Mouse (Mus musculus): ENCODE measurements around the gene Rbfox1. TPM values are rescaled to one million over a fixed set of nuclear protein-coding genes. Genes with fewer than 3 reads are reported as not detected.

The Rbfox1 gene
- polyA plus RNA-seq, 1 experiment from 2014 or later: 1.6 TPM

DNA sequence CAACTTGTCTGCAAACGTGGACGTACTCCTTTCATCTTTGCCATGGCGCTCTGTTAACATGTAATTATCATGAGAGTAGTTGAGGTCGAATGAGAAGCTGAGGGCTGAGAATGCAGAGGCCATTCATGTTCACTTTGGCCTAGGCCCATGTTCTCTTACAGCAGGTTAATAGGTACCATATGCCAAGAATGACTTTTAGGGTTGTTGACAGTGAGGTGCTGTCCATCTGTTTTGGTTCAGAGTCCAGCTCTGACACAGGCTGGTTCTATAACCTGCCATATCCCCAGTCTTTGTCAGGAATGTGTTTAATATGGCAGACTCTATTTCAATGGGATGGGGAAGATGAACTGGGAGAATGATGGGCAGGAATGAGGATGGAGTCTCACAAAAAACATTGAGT, 1174.4 kb downstream of the Rbfox1 start:
- Histone ChIP-seq H3K9ac (ENCODE audit: low read length) (no peak overlapping the region), H3K36me3 (ENCODE audit: control insufficient read depth, insufficient read depth, low read length) (no peaks in the 10 kb centered on the region), H3K4me1 (replicated peaks; ENCODE audit: control insufficient read depth, insufficient read depth, low read length) (no peaks in the 10 kb centered on the region), H3K27me3 (ENCODE audit: control insufficient read depth, insufficient read depth, low read depth, low read length) (no peaks in the 10 kb centered on the region), H3K27ac (ENCODE audit: low read length) (no peak overlapping the region), H3K4me3 (ENCODE audit: low read length) (no peak overlapping the region), H3K9me3 (ENCODE audit: control insufficient read depth, low read length) (no peaks in the 10 kb centered on the region), H3K4me2 (ENCODE audit: low read depth, low read length) (no peak overlapping the region)
- WGBS: 75% methylated on average over 4 of the region's 4 CpGs
- ATAC-seq (ENCODE audit: low read depth): no peak

DNA sequence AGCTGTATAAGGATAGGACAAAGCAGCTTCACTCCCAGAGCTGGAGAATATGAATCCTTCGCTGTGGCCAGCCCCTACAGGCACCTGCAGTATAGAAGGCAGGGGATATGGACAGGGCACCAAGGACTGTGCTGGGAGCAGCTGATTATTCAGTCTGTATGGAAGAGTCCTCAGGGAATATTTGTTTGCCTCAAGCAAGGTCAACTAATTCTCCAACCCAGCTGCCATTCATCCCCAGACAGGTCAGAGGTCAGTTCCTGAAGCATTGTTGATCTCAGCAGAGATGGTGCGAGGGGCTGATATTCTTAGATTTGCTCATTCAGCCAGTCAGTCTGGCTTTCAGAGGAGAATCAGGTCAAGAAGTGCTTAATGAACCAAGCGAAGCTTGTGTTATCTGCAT, 1175.7 kb downstream of the Rbfox1 start:
- H3K27ac ChIP-seq (ENCODE audit: low read length): no peak overlapping the region
- H3K36me3 ChIP-seq (ENCODE audit: control insufficient read depth, insufficient read depth, low read length): no peaks in the 10 kb centered on the region
- H3K4me1 ChIP-seq (replicated peaks; ENCODE audit: control insufficient read depth, insufficient read depth, low read length): no peaks in the 10 kb centered on the region
- H3K27me3 ChIP-seq (ENCODE audit: control insufficient read depth, insufficient read depth, low read depth, low read length): no peaks in the 10 kb centered on the region
- 66% methylated on average over 3 of the region's 3 CpGs for WGBS
- no peak for ATAC-seq (ENCODE audit: low read depth)
- no peaks in the 10 kb centered on the region for H3K9me3 ChIP-seq (ENCODE audit: control insufficient read depth, low read length)
- no peak overlapping the region for H3K9ac ChIP-seq (ENCODE audit: low read length)
- H3K4me2 ChIP-seq (ENCODE audit: low read depth, low read length): no peak overlapping the region
- no peak overlapping the region for H3K4me3 ChIP-seq (ENCODE audit: low read length)

DNA sequence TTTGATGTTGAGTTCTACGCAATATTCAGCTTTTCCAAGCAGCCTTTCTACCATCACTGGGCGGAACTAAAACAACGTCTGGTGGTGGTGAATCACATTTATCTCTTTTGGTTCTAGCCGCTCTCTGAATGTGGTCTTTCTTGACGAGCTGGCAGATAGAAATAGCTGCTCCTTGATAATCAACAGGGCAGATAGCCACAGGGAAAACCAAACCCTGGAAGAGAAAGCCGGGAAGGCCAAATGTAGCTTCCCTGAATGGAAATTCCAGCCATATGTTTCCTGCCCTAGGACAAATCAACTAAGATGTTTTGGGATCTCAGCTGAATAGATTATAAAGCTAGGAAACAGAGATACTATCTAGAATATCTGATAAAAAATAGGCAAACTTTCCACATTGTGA, 1177.4 kb downstream of the Rbfox1 start:
- no peaks in the 10 kb centered on the region for H3K27me3 ChIP-seq (ENCODE audit: control insufficient read depth, insufficient read depth, low read depth, low read length)
- H3K4me2 ChIP-seq (ENCODE audit: low read depth, low read length): no peak overlapping the region
- no peak overlapping the region for H3K4me3 ChIP-seq (ENCODE audit: low read length)
- H3K27ac ChIP-seq (ENCODE audit: low read length): no peak overlapping the region
- no peak for ATAC-seq (ENCODE audit: low read depth)
- H3K9me3 ChIP-seq (ENCODE audit: control insufficient read depth, low read length): no peaks in the 10 kb centered on the region
- no peaks in the 10 kb centered on the region for H3K36me3 ChIP-seq (ENCODE audit: control insufficient read depth, insufficient read depth, low read length)
- WGBS: 78% methylated on average over 6 of the region's 6 CpGs
- no peaks in the 10 kb centered on the region for H3K4me1 ChIP-seq (replicated peaks; ENCODE audit: control insufficient read depth, insufficient read depth, low read length)
- no peak overlapping the region for H3K9ac ChIP-seq (ENCODE audit: low read length)

DNA sequence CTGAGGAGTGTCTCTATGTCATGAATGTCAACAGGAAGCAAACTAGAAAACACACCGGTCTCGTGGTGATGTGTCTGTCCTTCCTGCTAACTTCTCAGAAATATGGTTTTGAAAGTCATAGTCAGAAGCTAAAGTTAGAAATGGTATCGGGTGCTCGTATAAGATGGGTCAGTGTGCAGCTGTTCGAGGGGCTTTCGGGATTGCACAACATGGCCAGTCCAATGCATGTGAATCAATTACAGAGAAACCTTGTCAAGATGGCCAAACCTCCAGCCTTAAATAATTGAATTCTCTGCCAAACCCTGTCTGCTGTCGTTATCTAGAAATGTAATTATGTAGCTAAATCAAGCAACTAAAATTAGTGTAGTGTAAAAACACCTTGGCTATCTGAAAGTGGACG, 1182.0 kb downstream of the Rbfox1 start:
- no peak overlapping the region for H3K4me2 ChIP-seq (ENCODE audit: low read depth, low read length)
- no peaks in the 10 kb centered on the region for H3K36me3 ChIP-seq (ENCODE audit: control insufficient read depth, insufficient read depth, low read length)
- WGBS: 76% methylated on average over 8 of the region's 8 CpGs
- H3K27ac ChIP-seq (ENCODE audit: low read length): no peak overlapping the region
- H3K27me3 ChIP-seq (ENCODE audit: control insufficient read depth, insufficient read depth, low read depth, low read length): no peaks in the 10 kb centered on the region
- H3K9ac ChIP-seq (ENCODE audit: low read length): no peak overlapping the region
- no peak for ATAC-seq (ENCODE audit: low read depth)
- no peaks in the 10 kb centered on the region for H3K4me1 ChIP-seq (replicated peaks; ENCODE audit: control insufficient read depth, insufficient read depth, low read length)
- H3K9me3 ChIP-seq (ENCODE audit: control insufficient read depth, low read length): no peaks in the 10 kb centered on the region
- H3K4me3 ChIP-seq (ENCODE audit: low read length): no peak overlapping the region

DNA sequence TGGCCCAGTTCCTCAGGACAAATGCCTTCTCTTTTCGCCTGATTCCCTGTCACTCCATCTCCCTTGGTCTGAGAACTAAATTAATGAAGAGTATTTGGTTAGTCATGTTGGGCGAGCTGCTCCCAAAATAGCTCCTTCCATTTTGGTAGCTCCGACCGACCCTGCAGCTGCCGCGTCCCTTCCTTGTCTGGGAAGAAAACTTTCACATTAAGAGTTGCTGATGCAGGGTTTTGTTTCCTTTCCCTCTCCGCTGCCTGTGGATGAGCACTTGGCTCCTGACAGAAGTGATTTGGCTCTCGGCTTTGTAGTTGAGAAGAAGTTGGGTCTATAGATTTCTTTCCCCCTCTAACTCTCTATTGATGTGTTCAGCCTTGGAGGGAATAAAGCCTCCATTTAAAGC, 1184.4 kb downstream of the Rbfox1 start:
- Histone ChIP-seq H3K4me1 (replicated peaks; ENCODE audit: control insufficient read depth, insufficient read depth, low read length) (no peaks in the 10 kb centered on the region), H3K4me3 (ENCODE audit: low read length) (no peak overlapping the region), H3K36me3 (ENCODE audit: control insufficient read depth, insufficient read depth, low read length) (no peaks in the 10 kb centered on the region), H3K4me2 (ENCODE audit: low read depth, low read length) (no peak overlapping the region), H3K27me3 (ENCODE audit: control insufficient read depth, insufficient read depth, low read depth, low read length) (no peaks in the 10 kb centered on the region), H3K27ac (ENCODE audit: low read length) (no peak overlapping the region), H3K9ac (ENCODE audit: low read length) (no peak overlapping the region), H3K9me3 (ENCODE audit: control insufficient read depth, low read length) (no peaks in the 10 kb centered on the region)
- 45% methylated on average over 8 of the region's 8 CpGs for WGBS
- peak; percentile 45; the same call in 1 of the 2 replicates for ATAC-seq (ENCODE audit: low read depth)

DNA sequence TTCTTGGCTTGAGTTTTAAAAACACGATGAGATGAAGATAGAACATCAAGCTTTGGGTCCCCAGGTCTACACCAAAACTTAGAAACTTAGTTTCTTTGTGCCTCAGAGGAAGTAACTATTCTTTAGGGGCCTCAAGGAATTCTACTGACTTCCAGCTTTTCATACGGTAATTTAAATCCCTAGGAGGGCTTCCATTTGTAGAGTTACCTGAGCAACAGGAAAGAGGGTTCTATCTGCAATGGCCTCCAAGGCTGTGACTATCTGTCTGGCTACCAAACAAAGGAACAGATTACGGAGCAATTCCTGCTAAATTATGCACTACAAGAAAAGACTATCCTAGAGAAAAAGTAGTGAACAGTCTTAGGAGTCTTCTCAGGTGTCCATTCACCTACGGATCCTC, 1189.6 kb downstream of the Rbfox1 start:
- Histone ChIP-seq H3K4me2 (ENCODE audit: low read depth, low read length) (no peak overlapping the region), H3K27me3 (ENCODE audit: control insufficient read depth, insufficient read depth, low read depth, low read length) (no peaks in the 10 kb centered on the region), H3K4me3 (ENCODE audit: low read length) (no peak overlapping the region), H3K9ac (ENCODE audit: low read length) (no peak overlapping the region), H3K4me1 (replicated peaks; ENCODE audit: control insufficient read depth, insufficient read depth, low read length) (no peaks in the 10 kb centered on the region), H3K9me3 (ENCODE audit: control insufficient read depth, low read length) (no peaks in the 10 kb centered on the region), H3K27ac (ENCODE audit: low read length) (no peak overlapping the region), H3K36me3 (ENCODE audit: control insufficient read depth, insufficient read depth, low read length) (no peaks in the 10 kb centered on the region)
- ATAC-seq (ENCODE audit: low read depth): no peak
- 84% methylated on average over 4 of the region's 4 CpGs for WGBS

DNA sequence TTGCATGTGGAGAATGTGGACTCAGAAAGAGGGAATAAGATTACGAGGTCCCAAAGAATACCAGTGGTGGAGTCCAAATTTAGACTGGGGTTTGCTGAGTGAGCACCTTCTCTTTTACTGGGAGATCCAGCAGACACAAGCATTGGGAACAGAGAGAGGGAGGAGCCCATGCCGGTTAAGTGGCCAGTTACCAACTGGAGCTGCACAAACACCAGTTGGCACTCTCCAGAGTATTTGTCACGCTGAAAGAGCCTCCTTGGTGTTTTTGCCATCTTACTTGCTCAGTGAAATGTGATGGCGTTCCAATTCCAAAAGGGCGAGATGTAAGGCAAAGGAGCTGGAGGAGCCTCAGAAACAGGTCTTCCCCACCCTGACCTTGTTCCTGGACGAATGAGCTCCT, 1190.6 kb downstream of the Rbfox1 start:
- ATAC-seq (ENCODE audit: low read depth): no peak
- Histone ChIP-seq H3K27ac (ENCODE audit: low read length) (no peak overlapping the region), H3K27me3 (ENCODE audit: control insufficient read depth, insufficient read depth, low read depth, low read length) (no peaks in the 10 kb centered on the region), H3K4me3 (ENCODE audit: low read length) (no peak overlapping the region), H3K9ac (ENCODE audit: low read length) (no peak overlapping the region), H3K4me1 (replicated peaks; ENCODE audit: control insufficient read depth, insufficient read depth, low read length) (no peaks in the 10 kb centered on the region), H3K9me3 (ENCODE audit: control insufficient read depth, low read length) (no peaks in the 10 kb centered on the region), H3K4me2 (ENCODE audit: low read depth, low read length) (no peak overlapping the region), H3K36me3 (ENCODE audit: control insufficient read depth, insufficient read depth, low read length) (no peaks in the 10 kb centered on the region)
- 77% methylated on average over 6 of the region's 6 CpGs for WGBS

DNA sequence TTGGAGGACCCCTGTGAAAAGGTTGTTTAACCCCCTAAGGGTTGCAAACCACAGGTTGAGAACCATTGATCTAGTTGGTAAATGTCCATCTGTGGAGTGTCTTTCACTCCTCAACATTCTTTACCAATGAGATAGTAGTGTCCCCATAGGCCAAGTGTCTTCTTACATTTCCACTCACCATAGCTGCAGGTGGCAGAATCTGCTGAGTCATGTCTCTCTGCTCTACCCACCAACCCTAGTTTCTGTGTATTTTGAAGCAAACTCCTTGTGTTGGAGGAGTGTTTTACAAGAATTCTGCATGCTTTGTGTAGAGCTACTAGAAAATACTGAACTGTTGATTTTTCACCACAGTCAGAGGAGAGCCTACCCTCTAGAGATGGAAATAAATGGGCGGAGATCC, 1191.2 kb downstream of the Rbfox1 start:
- no peak overlapping the region for H3K9ac ChIP-seq (ENCODE audit: low read length)
- H3K36me3 ChIP-seq (ENCODE audit: control insufficient read depth, insufficient read depth, low read length): no peaks in the 10 kb centered on the region
- 0 out of 2 replicates have a peak, but pooled peaks cover under 1% of the 10 kb centered on the region for H3K4me1 ChIP-seq (replicated peaks; ENCODE audit: control insufficient read depth, insufficient read depth, low read length)
- WGBS: 94% methylated on average over 1 of the region's 1 CpGs
- no peaks in the 10 kb centered on the region for H3K9me3 ChIP-seq (ENCODE audit: control insufficient read depth, low read length)
- no peak overlapping the region for H3K4me2 ChIP-seq (ENCODE audit: low read depth, low read length)
- no peaks in the 10 kb centered on the region for H3K27me3 ChIP-seq (ENCODE audit: control insufficient read depth, insufficient read depth, low read depth, low read length)
- H3K4me3 ChIP-seq (ENCODE audit: low read length): no peak overlapping the region
- H3K27ac ChIP-seq (ENCODE audit: low read length): no peak overlapping the region
- ATAC-seq (ENCODE audit: low read depth): no peak

DNA sequence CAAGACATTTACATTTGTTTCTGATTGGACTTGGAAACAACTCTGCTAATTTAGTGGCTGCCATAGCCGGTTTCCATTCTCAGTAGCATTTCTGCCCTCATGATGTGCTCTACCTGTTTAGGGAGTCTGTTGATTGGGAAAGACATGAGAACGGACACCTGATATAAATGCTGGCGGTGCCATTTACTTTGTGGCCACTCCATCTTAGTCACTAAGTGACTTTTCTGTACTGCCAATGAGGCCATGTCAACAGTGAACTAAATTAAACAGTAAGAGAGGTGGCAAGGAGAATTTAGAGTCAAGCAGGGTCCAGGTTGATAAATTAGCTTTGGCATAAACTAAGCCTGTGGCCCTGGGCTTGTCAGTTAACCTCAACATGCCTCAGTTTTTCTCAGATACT, 1191.6 kb downstream of the Rbfox1 start:
- no peak overlapping the region for H3K9ac ChIP-seq (ENCODE audit: low read length)
- WGBS: 65% methylated on average over 3 of the region's 3 CpGs
- H3K36me3 ChIP-seq (ENCODE audit: control insufficient read depth, insufficient read depth, low read length): no peaks in the 10 kb centered on the region
- ATAC-seq (ENCODE audit: low read depth): no peak
- H3K4me3 ChIP-seq (ENCODE audit: low read length): no peak overlapping the region
- no peak overlapping the region for H3K4me2 ChIP-seq (ENCODE audit: low read depth, low read length)
- 0 out of 2 replicates have a peak, but pooled peaks cover 2% of the 10 kb centered on the region for H3K4me1 ChIP-seq (replicated peaks; ENCODE audit: control insufficient read depth, insufficient read depth, low read length)
- no peaks in the 10 kb centered on the region for H3K27me3 ChIP-seq (ENCODE audit: control insufficient read depth, insufficient read depth, low read depth, low read length)
- H3K27ac ChIP-seq (ENCODE audit: low read length): no peak overlapping the region
- no peaks in the 10 kb centered on the region for H3K9me3 ChIP-seq (ENCODE audit: control insufficient read depth, low read length)

DNA sequence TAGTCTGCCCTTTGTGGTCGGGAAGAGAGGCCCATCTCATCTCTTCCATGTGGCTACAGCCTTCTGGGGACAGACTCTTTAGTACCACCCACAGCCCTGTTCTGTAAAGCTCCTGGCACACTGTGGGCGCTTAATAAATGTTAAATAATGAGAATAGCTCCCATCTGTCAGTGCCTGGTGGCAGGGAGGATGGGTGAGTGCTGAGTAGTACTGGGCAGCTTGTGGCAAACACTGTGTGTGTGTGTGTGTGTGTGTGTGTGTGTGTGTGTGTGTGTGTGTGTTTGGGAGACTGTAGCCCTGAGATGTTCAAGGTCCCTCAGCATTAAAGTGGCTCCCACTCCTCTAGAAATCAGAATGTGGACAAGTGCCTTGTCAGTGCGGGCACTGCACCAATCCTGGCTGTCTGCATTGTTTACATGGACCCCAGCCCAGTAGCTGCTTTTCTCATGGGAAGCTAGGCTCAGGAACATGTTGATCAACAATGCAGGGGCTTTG, 1196.0 kb downstream of the Rbfox1 start:
- H3K36me3 ChIP-seq (ENCODE audit: control insufficient read depth, insufficient read depth, low read length): no peaks in the 10 kb centered on the region
- no peaks in the 10 kb centered on the region for H3K27me3 ChIP-seq (ENCODE audit: control insufficient read depth, insufficient read depth, low read depth, low read length)
- no peak for ATAC-seq (ENCODE audit: low read depth)
- 0 out of 2 replicates have a peak, but pooled peaks cover 2% of the 10 kb centered on the region for H3K4me1 ChIP-seq (replicated peaks; ENCODE audit: control insufficient read depth, insufficient read depth, low read length)
- H3K4me3 ChIP-seq (ENCODE audit: low read length): no peak overlapping the region
- no peak overlapping the region for H3K4me2 ChIP-seq (ENCODE audit: low read depth, low read length)
- no peak overlapping the region for H3K9ac ChIP-seq (ENCODE audit: low read length)
- 51% methylated on average over 3 of the region's 3 CpGs for WGBS
- no peak overlapping the region for H3K27ac ChIP-seq (ENCODE audit: low read length)
- no peaks in the 10 kb centered on the region for H3K9me3 ChIP-seq (ENCODE audit: control insufficient read depth, low read length)

All from lung, embryonic 16.5 days (tissue).